Mouse (Mus musculus): ENCODE results near the gene Card11.

Gene Card11

Small RNA genes lying within 50 kb of the gene (microRNA-seq; reads per million reads assigned to microRNA genes)
- 0 reads per million in 2 experiments for gene Gm44385

Data from adrenal gland (tissue).